7 mouse cellular contexts compared by ENCODE assay signal in the genomic region with DNA sequence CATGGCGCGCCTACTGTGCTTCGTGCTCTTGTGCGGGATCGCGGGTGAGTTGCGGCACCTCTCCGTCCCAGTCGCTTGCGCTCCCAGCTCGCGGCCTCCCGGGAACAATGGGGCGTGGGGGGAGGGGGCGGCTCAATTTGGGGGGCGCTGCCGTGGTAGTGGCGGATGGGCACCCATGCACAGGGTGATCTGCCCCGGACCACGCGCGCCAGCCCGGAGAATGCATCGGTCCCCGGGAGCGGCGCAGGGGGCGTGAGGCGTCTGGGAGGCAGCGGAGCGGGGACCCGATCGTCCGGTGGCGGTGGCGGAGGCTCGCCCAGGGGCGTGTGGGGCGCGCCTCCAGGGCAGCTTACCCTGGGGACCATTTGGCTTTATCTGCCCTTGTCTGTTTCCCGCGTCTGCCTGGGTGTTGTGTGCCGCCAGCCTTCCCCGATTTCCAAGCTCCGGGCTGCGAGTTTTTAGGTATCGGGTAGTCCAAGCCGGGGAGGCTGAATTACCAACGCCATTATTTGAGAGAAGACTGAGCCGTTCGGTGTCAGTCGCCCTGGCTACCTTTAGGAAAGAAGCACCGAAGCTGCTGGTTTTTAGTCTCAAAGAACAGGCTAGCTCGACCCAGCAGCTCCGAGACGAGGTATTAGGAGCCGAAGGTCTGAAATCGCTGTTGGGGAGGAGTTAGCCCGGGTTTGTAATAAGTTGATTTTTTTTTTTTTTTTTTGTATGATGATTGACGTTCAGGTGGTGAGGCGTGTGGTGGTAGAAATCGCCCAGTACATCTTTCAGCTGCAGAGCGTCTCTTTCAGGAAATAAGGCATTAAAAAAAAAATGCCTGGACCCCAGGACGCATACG. TPM values are rescaled to one million over a fixed set of nuclear protein-coding genes. Genes with fewer than 3 reads are reported as not detected.
A peak's percentile ranks its signal among the peaks of the same experiment; 100 is the strongest.
DNase-seq lines count a peak whose midpoint lies in the region; ATAC-seq and TF ChIP-seq lines count a peak whose summit lies in the region.

No protein-coding gene starts in this region.

- no peak for TF ChIP-seq CTCF in lung, embryonic 14.5 days (IDR thresholded peaks at IDR 0.05; ENCODE audit: low read depth)
- no peak for TF ChIP-seq CTCF in small intestine, adult 2 months (IDR thresholded peaks at IDR 0.05; ENCODE audit: extremely low read depth, insufficient read length, insufficient replicate concordance, low read depth, low read length)

- H3K9me3 ChIP-seq in forebrain, embryonic 16.5 days (ENCODE audit: control insufficient read depth, low read length) = no peaks in the 10 kb centered on the region
- no peaks in the 10 kb centered on the region for H3K9me3 ChIP-seq in intestine, embryonic 16.5 days (ENCODE audit: control insufficient read depth, low read length)
- H3K9me3 ChIP-seq in lung, embryonic 14.5 days (ENCODE audit: low read depth, low read length) = no peaks in the 10 kb centered on the region

- H3K36me3 ChIP-seq in forebrain, embryonic 16.5 days (ENCODE audit: control insufficient read depth, insufficient read depth) = no peaks in the 10 kb centered on the region
- H3K36me3 ChIP-seq in intestine, embryonic 16.5 days (ENCODE audit: control insufficient read depth, insufficient read depth, low read length) = no peaks in the 10 kb centered on the region
- no peaks in the 10 kb centered on the region for H3K36me3 ChIP-seq in lung, embryonic 14.5 days (ENCODE audit: insufficient read depth)
- H3K36me3 ChIP-seq in small intestine, adult 2 months (ENCODE audit: control insufficient read depth, insufficient read depth, low read length) = no peaks in the 10 kb centered on the region

- H3K4me1 ChIP-seq in forebrain, embryonic 16.5 days (replicated peaks; ENCODE audit: control insufficient read depth, insufficient read depth, low read length) = peaks cover 26% of the 10 kb centered on the region
- H3K4me1 ChIP-seq in intestine, embryonic 16.5 days (ENCODE audit: control insufficient read depth, insufficient read depth, low read length) = 0 out of 2 replicates have a peak, but pooled peaks cover 2% of the 10 kb centered on the region
- H3K4me1 ChIP-seq in lung, embryonic 14.5 days (ENCODE audit: insufficient read depth) = peaks cover 4% of the 10 kb centered on the region; the same call in 1 of the 2 replicates
- H3K4me1 ChIP-seq in small intestine, adult 2 months (ENCODE audit: control insufficient read depth, insufficient read depth, insufficient read length, low read length) = peaks cover 11% of the 10 kb centered on the region; the same call in 1 of the 2 replicates

- peak; percentile 32 to 49 for DNase-seq in right cerebral cortex, adult 2 months (ENCODE audit: low spot score in 2 of 2)
- DNase-seq in right cerebral cortex, postnatal 4 days = no peak
- peak; percentile 53 for DNase-seq in brain, adult 2 months (ENCODE audit: low read depth, low spot score)
- DNase-seq in lung, embryonic 14.5 days = peak; percentile 48

- H3K9ac ChIP-seq in forebrain, embryonic 16.5 days (replicated peaks; ENCODE audit: low read depth, low read length) = peak overlapping the region; percentile 95
- peak overlapping the region; percentile 90 for H3K9ac ChIP-seq in intestine, embryonic 16.5 days (ENCODE audit: low read depth, low read length)
- peak overlapping the region; percentile 75 for H3K9ac ChIP-seq in lung, embryonic 14.5 days

- peak overlapping the region; percentile 90 for H3K4me2 ChIP-seq in forebrain, embryonic 16.5 days (ENCODE audit: low read length)
- peak overlapping the region; percentile 88 for H3K4me2 ChIP-seq in intestine, embryonic 16.5 days (ENCODE audit: low read depth, low read length)
- H3K4me2 ChIP-seq in lung, embryonic 14.5 days = peak overlapping the region; percentile 96

- peak; percentile 30; the same call in 1 of the 2 replicates for TF ChIP-seq POLR2A in small intestine, adult 2 months (IDR thresholded peaks at IDR 0.05; ENCODE audit: low read depth, low read length)

- ATAC-seq in forebrain, embryonic 16.5 days = peak; percentile 60; the same call in 1 of the 2 replicates
- peak; percentile 66 for ATAC-seq in intestine, embryonic 16.5 days
- ATAC-seq in lung, embryonic 14.5 days (ENCODE audit: insufficient read depth) = peak; percentile 55

- H3K4me3 ChIP-seq in forebrain, embryonic 16.5 days (replicated peaks; ENCODE audit: low read length) = peak overlapping the region; percentile 98
- H3K4me3 ChIP-seq in intestine, embryonic 16.5 days (ENCODE audit: low read length) = peak overlapping the region; percentile 81
- H3K4me3 ChIP-seq in lung, embryonic 14.5 days (ENCODE audit: low read depth, low read length) = peak overlapping the region; percentile 77
- H3K4me3 ChIP-seq in small intestine, adult 2 months (ENCODE audit: low read depth, low read length) = peak overlapping the region; percentile 69

- peak overlapping the region; percentile 95 for H3K27ac ChIP-seq in forebrain, embryonic 16.5 days (ENCODE audit: low read length)
- H3K27ac ChIP-seq in intestine, embryonic 16.5 days (ENCODE audit: low read length) = peak overlapping the region; percentile 89
- H3K27ac ChIP-seq in lung, embryonic 14.5 days (ENCODE audit: low read depth) = peak overlapping the region; percentile 86
- H3K27ac ChIP-seq in small intestine, adult 2 months (ENCODE audit: insufficient read depth, low read depth, low read length) = peak overlapping the region; percentile 46

- WGBS in forebrain, embryonic 16.5 days = under 1% methylated on average over 58 of the region's 65 CpGs
- WGBS in intestine, embryonic 16.5 days = under 1% methylated on average over 65 of the region's 65 CpGs
- WGBS in lung, embryonic 14.5 days = 1% methylated on average over 63 of the region's 65 CpGs
- under 1% methylated on average over 65 of the region's 65 CpGs for WGBS in small intestine, adult 2 months

- H3K27me3 ChIP-seq in forebrain, embryonic 16.5 days (replicated peaks; ENCODE audit: control insufficient read depth, insufficient read depth, low read length) = no peaks in the 10 kb centered on the region
- H3K27me3 ChIP-seq in intestine, embryonic 16.5 days (replicated peaks; ENCODE audit: control insufficient read depth, insufficient read depth, low read length) = no peaks in the 10 kb centered on the region
- peaks cover 20% of the 10 kb centered on the region for H3K27me3 ChIP-seq in lung, embryonic 14.5 days (ENCODE audit: insufficient read depth, low read length)
- no peaks in the 10 kb centered on the region for H3K27me3 ChIP-seq in small intestine, adult 2 months (ENCODE audit: control insufficient read depth, insufficient read depth, low read length)

RNA-seq across cellular contexts. Expression of a gene that starts 0.8 kb away (rescaled TPM):
- 184 and 188 TPM in 2 replicates for polyA plus RNA-seq in forebrain, embryonic 16.5 days (2015; fragmentation: Nextera tagmentation; extraction: Ambion mirVana)
- 51.4 and 61.1 TPM in 2 replicates for polyA plus RNA-seq in intestine, embryonic 16.5 days (2015; fragmentation: Nextera tagmentation; extraction: Ambion mirVana)
- polyA plus RNA-seq in lung, embryonic 14.5 days (2014; fragmentation: Nextera tagmentation; extraction: Ambion mirVana) = 20.2 and 22.6 TPM in 2 replicates
- polyA plus RNA-seq in small intestine, adult 2 months (2012; rRNA removed) = 22.5 and 75.9 TPM in 2 replicates
